Mouse (Mus musculus) thymus, postnatal 0 days (tissue): Measurements from ENCODE around the gene Map6d1. TPM values are rescaled to one million over a fixed set of nuclear protein-coding genes. Genes with fewer than 3 reads are reported as not detected.

Experiments used
- DNase-seq: peaks from one replicate; pipeline ENCODE4 v3.0.0-alpha.2; 2015; ENCODE audit warnings: low spot score
- polyA plus RNA-seq: library from polyadenylated mRNA; unstranded; fragments of >200 nt; fragmentation: Nextera tagmentation; extraction: Ambion mirVana; gene quantifications from 2 replicates; pipeline ENCODE4 v1.2.1, GENCODE M21; 2015

Gene Map6d1
- polyA plus RNA-seq, 1 experiment from 2014 or later: 0.10 TPM

- no peak for DNase-seq
These were observed 49.8 kb downstream of the Map6d1 start for GRCm38 (mm10) chr16:20191161-20191882.

DNA sequence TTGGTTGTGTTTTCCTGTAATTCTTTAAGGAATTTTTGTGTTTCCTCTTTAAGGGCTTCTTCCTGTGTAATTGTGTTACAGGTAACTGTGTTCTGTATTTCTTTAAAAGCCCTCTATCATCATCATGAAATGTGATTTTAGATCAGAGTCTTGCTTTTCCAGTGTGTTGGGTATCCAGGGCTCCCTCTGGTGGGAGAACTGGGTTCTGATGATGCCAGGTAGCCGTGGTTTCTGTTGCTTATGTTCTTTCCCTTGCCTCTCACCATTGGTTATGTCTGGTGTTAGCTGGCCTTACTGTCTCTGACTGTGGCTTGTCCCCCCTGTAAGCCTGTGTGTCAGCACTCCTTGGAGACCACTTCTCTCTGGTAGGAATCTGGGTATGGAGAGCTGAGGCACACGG lies 55.8 kb downstream of the Map6d1 start:
- peak; percentile 36 for DNase-seq

Other genes starting within 250 kb of the Map6d1 start
- gene Klhl24, start 143.8 kb downstream of the Map6d1 start, polyA plus RNA-seq: 29.2 and 29.5 TPM in 2 replicates
- gene Yeats2, start 100.3 kb downstream of the Map6d1 start, polyA plus RNA-seq: 8.9 and 9.9 TPM in 2 replicates
- 115 and 133 TPM in 2 replicates for gene Parl, start 61.0 kb upstream of the Map6d1 start, polyA plus RNA-seq
- 0.08 and 0.24 TPM in 2 replicates for gene Cyp2ab1, start 84.0 kb upstream of the Map6d1 start, polyA plus RNA-seq
- gene Abcc5, start 185.0 kb upstream of the Map6d1 start, polyA plus RNA-seq: 64.8 and 82.9 TPM in 2 replicates